Mouse (Mus musculus): ENCODE measurements around the gene Psmg4. TPM values are rescaled to one million over a fixed set of nuclear protein-coding genes. Genes with fewer than 3 reads are reported as not detected.

Psmg4 gene
- total RNA-seq, 2 experiments from 2014 or later = 35.4 to 43.9 TPM

DNA sequence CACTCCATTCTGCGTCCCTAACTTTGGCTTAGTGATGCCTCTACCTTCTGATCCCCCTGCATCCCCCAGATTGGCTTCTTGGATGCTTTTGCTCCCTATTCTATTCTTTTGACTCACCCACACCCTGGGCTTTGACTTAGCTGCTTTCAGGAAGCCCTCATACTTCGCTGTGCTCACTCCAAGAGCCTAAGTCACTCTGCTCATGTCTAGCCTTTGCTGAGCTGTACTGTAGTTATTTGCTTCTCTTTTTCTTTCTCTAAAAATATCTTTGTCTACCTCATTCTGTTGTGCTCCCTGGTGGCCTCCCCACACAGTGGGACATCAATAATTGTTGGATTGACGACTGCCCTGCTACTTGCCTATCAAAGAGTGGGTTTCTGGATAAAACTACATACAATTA lies 14.6 kb upstream of the Psmg4 start:
- DNase-seq = no peak

DNA sequence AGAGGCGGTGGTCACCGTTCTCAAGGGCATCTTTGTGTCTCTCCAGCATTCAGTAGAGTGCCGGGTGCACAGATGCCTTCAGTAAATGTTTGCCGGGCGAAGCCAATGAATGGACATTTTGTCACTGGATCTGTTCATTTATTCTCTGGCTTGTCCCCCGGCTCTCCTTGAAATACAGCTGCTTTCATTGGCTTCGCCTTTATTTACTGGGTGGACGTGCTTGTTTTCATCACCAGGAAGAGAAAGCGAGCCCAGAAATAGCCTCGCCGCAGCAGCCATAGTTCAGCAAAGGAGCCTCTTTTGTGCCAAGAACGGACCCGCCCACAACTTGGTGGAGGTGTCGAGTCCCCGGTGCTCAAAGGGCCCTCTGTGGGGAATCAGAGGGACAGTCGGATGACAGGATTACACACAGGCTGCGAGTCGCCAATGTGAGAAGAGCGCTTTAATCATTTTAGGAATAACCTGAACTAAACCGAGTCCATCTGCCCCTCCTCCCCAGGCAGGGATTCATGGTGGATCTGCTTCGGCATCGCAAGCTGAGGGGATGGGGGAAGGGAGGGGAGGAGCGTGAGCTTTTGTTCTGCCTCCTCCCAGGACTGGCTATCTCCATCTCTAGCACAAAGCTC lies 13.9 kb upstream of the Psmg4 start:
- DNase-seq = peak; percentile 54

DNA sequence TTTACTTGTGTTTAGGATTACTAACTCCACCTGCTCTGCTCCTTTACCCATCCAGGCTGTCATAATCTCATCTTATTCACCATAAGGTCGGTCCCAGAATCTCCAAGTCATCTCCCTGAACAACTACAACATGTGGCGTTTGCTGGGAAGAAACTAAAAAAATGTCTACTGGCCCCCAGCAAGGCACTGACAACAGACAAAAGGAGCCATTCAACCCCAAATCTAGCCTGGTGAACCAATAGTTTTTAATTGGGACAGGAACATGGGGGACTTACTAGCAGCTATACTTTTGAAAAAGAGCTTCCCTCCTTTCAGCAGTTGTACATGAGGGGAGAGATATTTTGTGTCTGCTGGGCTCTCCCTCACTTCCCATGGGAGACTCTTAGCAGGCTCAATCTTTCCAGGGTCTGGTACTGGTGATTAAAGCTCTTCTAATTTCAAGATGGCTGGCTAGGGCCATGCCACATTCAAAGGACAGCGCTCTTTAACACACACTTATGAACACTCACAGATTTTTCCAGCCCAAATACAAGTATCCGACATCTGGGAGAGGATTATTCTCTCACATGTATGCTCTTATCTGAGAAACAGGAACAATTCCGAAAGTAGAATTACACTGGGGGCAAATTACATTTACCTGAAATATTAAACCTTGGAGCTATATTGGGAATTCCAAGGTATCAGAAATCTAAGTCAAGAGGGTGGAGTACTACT lies 13.1 kb upstream of the Psmg4 start:
- DNase-seq = no peak

DNA sequence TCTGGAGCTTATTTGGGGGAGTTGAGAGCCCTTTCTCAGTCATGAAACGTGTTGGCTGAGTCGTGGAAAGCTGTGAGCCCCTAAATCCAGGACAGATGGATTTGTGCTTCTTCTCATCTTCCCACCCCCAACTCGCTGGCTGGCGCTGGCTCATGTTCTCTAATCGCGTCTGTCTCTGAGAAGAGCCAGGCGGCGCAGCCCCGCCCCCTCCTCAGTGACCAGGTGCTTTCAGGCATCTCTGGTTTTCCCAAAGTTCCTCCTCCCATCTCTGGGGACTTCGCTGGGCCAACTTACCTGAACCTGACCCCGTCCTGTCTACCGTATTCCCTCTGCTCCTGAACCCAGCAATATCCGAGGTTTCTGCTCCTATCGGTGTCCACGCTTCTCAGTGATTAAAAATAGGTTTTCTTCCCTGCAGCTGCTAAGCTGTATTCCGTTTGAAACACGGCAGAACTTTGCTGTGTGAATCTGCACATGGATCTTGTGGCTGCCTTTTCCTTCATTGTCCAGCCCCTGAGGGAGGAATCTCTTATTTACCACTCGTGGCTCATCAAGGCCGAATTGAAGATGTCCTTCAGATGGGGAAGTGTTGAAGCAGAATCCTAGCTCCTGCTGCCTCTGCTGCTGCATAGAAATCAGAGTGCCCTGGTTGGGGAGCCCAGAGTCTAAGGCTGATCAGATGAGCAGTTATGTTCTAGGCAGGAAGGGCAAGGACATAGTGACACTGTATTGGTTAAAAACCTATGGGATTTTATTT lies 12.3 kb upstream of the Psmg4 start:
- DNase-seq = peak; percentile 36

DNA sequence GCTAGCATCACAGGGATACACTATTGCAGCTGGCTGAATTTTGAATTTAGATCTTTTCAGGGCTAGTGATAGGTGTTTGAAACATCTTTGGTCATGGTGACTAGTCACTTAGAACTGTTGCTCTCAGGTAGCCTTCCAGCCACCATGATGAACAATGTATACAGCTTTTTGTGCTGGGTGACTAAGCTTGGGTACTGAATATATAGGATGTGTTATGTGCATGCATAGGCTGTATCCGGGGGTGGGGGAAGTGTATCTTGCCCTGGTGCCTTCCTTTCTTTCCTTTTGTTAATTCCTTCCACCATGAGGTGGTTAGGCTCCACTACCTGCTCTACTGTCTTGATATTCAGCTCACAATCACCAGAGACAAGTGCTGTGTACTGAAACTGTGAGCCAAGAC lies 11.3 kb upstream of the Psmg4 start:
- DNase-seq = no peak

DNA sequence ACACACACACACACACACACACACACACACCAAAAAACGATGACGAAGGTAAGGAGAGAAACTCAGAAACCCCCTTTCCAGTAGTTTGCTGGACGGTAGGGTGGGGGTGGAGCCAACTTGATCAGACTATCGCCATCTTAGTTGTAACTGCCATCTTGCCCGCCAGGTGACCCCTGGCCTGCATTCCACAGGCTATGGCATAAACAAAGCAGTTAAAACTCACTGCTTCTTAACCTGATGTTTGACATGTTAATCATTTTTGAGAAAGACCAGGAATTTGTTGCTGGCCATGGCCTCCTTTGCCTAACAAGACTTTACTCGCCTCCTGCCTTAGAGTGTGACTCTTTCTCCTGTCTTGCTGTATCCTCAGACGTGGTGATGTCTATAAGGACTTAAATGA lies 10.1 kb upstream of the Psmg4 start:
- no peak for DNase-seq

DNA sequence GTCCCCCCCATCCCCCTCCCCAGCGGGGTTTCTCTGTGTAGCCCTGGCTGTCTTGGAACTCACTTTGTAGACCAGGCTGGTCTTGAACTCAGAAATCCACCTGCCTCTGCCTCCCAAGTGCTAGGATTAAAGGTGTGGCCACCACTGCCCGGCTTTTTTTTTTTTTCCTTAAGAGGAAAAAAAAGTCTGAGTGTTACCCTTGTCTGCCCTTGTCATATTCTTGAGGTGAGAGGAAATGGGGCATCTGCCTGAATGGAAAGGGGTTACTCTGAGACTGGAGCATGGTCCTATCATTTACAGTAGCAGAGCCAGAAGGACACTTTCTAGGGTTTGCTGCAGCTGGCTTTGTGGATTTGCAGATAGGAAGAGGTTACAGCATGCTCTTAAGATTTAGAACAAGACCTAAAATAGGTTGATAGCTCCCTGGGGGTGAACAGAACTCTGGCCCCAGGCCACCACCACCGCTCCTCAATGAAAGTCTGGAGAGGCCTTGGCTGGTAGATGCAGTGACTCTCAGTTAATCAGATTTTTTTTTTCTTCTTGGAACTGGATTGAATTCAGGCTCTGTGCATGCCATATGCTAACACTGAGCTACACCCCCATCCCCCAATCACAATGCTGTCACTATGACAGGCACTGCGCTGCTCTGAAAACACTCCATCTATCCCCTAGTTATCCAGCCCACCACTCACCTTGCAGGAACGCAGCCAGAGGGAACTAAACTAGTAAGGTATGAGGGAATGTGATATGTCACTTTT lies 9.3 kb upstream of the Psmg4 start:
- DNase-seq = peak; percentile 63

DNA sequence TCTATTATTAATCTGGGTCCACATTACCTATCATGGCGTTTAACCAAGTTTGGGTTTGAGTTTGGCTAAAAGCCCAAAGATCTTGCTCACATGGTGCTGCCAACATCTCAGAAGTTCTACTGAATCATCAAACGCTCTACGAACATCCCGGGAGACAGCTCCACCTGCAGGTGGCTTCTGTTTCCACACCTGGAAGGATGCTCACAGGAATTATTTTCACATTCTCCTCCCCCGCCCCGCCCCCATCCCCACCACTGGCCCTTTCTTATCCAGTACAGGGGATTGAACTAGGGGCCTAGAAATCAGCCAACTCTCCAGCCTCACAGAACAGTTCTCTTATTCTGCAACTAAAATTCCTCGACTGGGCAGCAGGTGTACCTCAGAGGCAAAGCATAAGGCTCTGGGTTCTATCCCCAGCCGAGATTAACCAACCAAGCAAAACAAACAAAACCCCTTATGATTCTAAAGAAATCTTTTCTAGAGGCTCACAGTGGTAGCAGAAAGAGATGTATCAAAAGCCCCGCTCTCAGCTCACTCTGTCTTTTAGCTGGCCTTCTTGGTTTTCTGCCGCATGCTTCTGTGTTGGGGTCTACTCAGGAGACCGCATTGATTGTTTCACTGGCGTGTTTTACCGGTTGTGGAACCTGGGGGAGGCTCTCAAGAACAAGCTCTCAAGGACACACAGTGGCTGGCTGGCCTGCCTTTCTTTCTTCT lies 8.4 kb upstream of the Psmg4 start:
- peak; percentile 80 for DNase-seq

DNA sequence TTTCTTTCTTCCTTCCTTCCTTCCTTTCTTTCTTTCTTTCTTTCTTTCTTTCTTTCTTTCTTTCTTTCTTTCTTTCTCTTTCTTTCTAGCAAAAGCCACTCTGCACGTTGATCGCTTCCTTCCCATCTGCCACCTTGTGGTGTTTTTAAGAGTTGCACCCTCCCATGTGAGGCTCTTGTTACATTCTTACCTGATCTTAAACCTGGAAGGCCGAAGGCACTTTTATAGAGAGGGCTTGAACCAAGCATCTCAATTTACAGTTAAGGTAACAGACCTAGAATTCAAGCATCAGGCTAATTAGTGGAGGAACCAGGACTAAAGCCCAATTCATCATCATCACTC lies 7.9 kb upstream of the Psmg4 start:
- peak; percentile 76 for DNase-seq

DNA sequence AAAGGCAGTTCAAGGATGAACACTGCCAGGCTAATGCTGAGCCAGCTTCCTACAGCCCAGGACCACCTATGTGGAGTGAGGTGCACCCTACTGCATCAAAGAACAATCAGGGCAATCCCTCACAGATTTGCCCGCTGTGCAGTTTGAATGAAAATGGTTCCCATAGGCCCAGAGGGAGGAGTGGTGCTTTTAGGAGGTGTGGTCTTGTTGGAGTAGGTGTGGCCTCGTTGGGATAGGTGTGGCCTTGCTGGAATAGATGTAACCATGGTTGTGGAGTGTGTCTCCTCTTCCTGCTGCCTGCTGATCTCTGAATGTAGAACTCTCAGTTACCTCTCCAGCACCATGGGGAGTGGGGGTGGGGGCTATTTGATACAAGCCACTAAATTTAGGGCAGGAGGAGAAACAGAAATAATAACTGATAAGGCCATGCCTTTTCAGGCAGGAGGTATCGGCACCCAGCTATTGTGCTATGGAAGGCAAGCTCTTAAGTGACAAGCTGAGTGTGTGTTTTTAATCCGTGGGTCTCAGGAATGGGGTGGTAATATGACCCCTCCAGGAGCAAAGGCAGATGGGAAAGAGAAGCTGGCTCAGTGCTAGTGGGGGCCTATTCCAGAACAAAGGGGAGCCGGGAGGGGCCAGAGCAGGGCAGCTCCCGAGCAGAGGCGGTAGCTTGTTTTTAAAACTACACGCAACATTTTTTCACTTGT lies 6.5 kb upstream of the Psmg4 start:
- DNase-seq = no peak

DNA sequence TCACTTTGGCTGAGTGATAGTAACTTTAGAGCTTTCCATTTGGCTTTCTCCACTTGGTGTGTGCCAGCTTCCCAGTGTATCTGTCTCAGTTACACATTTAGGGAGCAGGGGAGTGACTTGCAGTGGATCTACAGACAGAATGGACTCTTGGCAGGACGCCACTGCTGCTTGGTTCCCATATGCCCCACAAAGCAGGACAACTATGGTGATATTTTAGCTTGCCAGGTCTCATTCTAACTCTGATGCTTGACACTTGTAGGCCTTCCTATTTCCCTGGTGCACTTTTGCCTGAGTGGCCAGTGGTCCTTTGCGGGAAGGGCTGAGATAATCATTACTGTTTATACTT lies 6.0 kb upstream of the Psmg4 start:
- DNase-seq = no peak

DNA sequence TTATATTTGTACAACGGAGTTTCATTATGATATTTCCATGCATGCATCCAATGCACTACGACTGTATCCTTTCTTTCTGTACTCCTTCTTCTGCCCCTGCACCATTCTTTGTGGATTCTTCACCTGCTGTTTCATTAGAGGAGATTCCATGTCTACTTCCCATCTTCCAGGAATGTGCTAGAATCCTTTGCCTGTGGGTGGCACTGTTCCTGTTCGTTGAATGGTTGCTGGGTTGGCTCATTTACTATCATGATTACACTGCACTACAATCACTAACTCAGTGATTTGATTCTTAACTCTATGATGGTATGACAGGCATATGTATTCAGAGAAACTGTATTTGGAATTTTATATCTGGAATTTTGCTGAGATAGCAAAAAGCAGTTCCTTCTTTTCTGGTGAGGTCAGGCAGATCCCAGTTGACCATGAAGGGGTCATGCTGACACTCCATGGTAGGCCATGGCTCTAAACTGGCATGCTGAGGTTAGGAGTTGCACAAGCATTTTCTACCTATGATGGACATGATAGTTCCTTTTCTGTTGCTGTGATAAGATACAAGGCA lies 5.1 kb upstream of the Psmg4 start:
- DNase-seq = no peak

DNA sequence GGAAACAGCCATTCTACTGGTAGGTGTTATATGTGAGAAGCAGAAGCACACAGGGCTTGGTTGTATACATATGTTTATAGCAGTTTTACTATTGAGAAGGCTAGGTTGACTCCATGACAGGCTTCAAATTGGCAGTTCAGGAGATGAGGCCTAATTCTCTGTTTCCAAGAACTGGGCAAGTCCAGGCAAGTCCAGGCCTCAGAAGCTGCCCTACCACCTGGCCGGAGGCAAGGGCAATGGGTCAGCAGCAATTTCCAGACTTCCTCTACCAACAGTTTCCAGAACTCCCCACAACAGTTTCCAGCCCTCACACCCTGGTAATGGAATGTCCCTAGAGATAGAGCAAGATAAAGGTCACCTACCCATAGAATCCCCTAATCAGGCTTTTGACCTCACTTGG lies 2.8 kb upstream of the Psmg4 start:
- no peak for DNase-seq

DNA sequence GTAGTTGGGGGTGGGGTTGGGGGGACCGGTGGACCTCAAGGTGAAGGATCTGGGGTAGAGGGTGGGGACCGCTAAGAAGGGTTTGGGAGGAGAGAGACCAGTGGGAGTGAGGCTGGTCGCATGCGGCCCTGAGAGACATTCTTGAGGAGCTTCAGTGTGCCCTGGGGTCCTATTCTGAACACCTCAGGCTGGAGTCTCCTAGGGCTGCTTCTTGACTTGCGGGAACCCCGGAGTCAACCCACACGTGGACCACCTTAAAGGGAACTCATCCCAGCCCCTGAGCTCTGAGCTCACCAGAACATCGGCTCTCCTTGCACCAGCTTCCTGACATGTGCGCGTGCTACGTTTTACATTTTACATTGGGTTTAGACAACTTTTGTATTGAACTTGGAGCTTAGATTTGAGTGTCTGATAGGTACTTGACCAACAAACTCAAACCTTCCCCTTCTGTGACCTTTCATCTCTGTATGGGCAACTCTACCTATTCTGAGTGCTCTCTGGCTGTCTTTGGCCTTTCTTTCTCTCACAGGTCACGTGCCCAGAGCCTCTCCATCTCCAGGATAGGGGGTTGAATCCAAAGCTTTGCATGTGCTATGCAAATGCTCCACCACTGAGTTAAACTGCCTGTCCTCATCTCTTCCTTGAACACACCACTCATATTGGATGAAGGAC lies 676 bp downstream of the Psmg4 start:
- DNase-seq = no peak

DNA sequence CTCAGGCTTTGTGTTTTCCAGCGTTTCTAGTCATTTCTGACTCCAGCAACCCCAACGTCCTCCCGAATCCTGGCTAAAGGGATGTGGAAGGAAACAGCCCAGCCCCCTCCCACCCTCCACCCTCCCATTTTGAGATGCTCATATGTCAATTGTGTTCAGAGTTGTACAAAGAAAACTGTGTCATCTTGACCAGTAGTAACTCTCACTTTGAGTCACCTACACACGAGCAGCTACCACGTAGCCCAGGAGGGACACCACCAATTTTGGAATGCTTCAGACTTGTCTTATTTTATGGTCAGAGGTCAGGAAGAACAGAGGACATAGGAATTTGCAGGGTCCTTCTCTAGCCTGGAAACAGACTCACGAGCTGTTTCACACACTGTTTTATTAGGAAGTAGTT lies 11.3 kb downstream of the Psmg4 start:
- DNase-seq = no peak

DNA sequence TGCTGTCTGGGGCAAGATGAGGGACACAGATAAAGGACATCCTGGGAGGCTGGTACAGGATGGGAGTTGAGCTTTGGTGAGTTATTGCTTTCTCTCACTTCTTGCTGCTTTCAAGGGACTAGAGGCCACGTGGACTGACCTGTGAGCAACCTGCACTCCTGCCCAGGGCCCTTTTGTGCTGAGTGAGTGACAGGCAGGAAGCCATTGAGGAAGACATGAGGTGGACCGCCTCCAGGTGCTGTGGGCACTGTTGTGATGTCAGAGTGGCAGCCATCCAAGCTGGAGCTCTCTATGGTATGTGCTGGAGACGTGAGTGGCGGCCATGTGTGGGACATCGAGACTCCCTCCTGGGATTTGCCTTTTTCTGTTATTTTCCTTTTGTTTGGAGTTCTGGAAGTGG lies 18.9 kb downstream of the Psmg4 start:
- DNase-seq = no peak

DNA sequence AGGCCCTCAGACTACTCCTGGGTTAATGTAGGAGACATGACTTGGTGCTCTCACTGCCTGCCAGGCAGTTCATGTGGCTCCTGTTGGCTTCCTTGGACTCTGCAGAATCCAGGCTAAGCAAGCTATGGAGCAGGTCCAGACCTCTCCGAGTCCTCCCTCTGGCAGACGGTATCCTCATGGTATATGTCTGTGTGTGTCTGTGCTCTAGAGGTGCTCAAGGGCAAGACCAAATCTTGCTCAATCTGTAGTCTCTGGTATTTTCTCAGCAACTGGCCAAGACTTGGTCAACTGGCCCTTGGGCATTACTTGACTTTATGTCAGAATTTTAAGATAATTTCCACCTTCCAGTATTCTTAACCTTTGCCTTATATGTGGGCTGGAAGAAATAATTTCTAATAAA lies 22.6 kb downstream of the Psmg4 start:
- DNase-seq = peak; percentile 20

DNA sequence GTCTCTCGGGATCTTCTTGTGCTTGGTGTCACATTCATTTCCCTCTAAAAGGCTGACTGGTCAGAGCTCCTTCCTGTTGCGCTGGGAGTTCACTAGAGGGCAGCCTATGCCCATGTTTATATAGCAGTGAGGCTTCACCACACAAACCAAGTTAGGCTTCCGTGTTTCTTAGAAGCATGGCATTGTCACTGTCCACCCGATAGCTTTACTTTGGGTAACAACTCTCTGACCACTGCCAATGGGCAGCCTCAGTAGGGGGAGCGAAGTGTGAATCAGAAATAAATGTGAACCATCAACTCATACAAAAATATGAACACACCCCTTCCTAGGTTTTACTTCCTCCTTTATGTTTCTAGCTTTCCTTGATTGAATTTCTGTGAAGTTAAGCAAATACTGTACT lies 24.8 kb downstream of the Psmg4 start:
- peak; percentile 74 for DNase-seq

DNA sequence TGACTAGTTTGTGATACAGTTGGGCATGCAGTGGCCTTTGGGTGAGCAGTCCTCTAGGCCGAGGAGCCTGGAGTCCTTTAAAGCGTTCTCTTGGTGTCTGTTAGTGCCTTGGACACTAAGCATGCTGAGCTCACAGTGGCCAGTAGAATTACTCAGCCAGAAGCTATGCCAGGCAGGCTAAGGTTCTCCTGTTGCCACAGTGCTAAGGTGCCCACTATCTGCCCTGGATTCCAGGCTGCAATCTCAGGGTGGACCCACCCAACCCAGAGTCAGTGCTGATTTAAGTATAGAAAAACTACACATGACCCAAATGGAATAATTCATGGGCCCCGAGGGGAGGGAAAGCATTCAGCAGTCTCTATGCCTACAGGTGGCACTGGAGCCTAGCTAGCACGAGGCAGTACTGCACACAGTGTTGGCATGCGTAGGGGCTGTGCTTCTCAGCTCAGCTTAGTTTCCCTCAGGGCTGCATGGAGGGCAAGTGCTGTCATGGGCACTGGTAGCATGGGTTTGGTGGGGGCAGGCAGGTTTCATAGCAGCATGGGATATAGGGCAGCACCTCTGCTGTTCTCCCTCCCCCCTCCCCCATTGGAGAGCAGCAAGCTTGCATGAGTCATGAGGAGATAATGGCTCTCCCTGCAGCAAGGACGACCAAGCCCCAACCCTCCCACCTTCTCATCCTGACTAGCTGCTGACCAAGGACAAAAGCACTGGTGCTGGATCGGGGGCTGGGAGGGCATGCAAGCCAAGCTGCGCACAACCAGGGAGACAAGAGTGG lies 29.8 kb downstream of the Psmg4 start:
- DNase-seq = peak; percentile 68

DNA sequence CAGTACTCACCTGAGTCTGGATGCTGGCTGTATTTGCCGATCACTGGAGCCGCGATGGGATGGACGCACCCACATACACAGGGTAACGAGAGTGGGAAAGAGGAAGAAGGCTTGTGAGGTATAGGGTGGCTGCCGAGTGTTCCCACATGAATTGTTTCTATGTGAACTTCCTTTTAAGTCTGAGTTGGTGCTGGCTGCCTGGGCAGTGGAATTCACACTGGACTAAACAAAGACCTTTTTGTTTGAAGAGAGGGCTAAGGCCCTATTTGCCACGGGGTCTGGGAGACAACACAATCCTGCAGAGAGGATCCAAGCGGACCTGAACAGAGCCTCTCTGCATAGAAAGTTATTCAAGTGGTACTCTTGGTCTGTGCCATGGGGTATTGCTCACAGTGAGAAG lies 30.6 kb downstream of the Psmg4 start:
- no peak for DNase-seq
